Mouse (Mus musculus): Measurements from ENCODE around the gene Ints6. TPM values are rescaled to one million over a fixed set of nuclear protein-coding genes. Genes with fewer than 3 reads are reported as not detected.
"Not testable (repeated sequence)": the region's sequence is repeated elsewhere in the genome, so short reads cannot be mapped to it uniquely, and the experiment has no call there.

Ints6 gene
- polyA plus RNA-seq, 1 experiment from 2014 or later, result 18.1 TPM

- no peaks in the 10 kb centered on the region for H3K9me3 ChIP-seq (replicated peaks)
- DNase-seq (ENCODE audit: low spot score), result no peak
- no peak overlapping the region for H3K27ac ChIP-seq
- no peak overlapping the region for H3K4me3 ChIP-seq
- H3K36me3 ChIP-seq, result peaks cover 15% of the 10 kb centered on the region
- no peaks in the 10 kb centered on the region for H3K4me1 ChIP-seq
- H3K27me3 ChIP-seq (ENCODE audit: low read depth, poor library complexity, severe bottlenecking), result no peaks in the 10 kb centered on the region
Observed at GRCm38 (mm10) chr14:62724560-62724959, 36.4 kb downstream of the Ints6 start.

GRCm38 (mm10) chr14:62721625-62722024 lies 39.3 kb downstream of the Ints6 start:
- Histone ChIP-seq H3K4me3 (no peak overlapping the region), H3K4me1 (no peaks in the 10 kb centered on the region), H3K9me3 (replicated peaks) (no peaks in the 10 kb centered on the region), H3K36me3 (peaks cover 17% of the 10 kb centered on the region), H3K27me3 (ENCODE audit: low read depth, poor library complexity, severe bottlenecking) (no peaks in the 10 kb centered on the region), H3K27ac (no peak overlapping the region)
- no peak for DNase-seq (ENCODE audit: low spot score)
- WGBS, result 94% methylated on average over 1 of the region's 1 CpGs

- WGBS, result 94% methylated on average over 2 of the region's 2 CpGs
- Histone ChIP-seq H3K27me3 (ENCODE audit: low read depth, poor library complexity, severe bottlenecking) (no peaks in the 10 kb centered on the region), H3K4me1 (no peaks in the 10 kb centered on the region)
Observed at GRCm38 (mm10) chr14:62718161-62718560, 42.8 kb downstream of the Ints6 start.

GRCm38 (mm10) chr14:62673646-62674045 lies 87.3 kb downstream of the Ints6 start:
- Histone ChIP-seq H3K36me3 (no peaks in the 10 kb centered on the region), H3K9me3 (replicated peaks) (no peaks in the 10 kb centered on the region), H3K4me3 (no peak overlapping the region), H3K4me1 (no peaks in the 10 kb centered on the region), H3K27me3 (ENCODE audit: low read depth, poor library complexity, severe bottlenecking) (no peaks in the 10 kb centered on the region), H3K27ac (no peak overlapping the region)
- DNase-seq (ENCODE audit: low spot score), result no peak
- WGBS, result 87% methylated on average over 3 of the region's 3 CpGs

More at GRCm38 (mm10) chr14:62718161-62718560, 42.8 kb downstream of the Ints6 start:
- H3K27ac ChIP-seq, result no peak overlapping the region
- no peak overlapping the region for H3K4me3 ChIP-seq
- DNase-seq (ENCODE audit: low spot score), result no peak
- H3K36me3 ChIP-seq, result peaks cover 40% of the 10 kb centered on the region
- H3K9me3 ChIP-seq (replicated peaks), result no peaks in the 10 kb centered on the region

- Histone ChIP-seq H3K27me3 (ENCODE audit: low read depth, poor library complexity, severe bottlenecking) (no peaks in the 10 kb centered on the region), H3K36me3 (no peaks in the 10 kb centered on the region), H3K4me3 (no peak overlapping the region), H3K4me1 (0 out of 2 replicates have a peak, but pooled peaks cover 5% of the 10 kb centered on the region), H3K27ac (0 out of 2 replicates have a peak overlapping the region, but pooled peaks have one; percentile 30), H3K9me3 (replicated peaks) (no peaks in the 10 kb centered on the region)
- DNase-seq (ENCODE audit: low spot score), result peak; percentile 26
- 47% methylated on average over 9 of the region's 9 CpGs for WGBS
Observed at GRCm38 (mm10) chr14:62664976-62665673, 95.8 kb downstream of the Ints6 start.

- Histone ChIP-seq H3K27me3 (ENCODE audit: low read depth, poor library complexity, severe bottlenecking) (no peaks in the 10 kb centered on the region), H3K4me3 (no peak within 1 kb of the TSS), H3K36me3 (no peaks in the 10 kb centered on the region), H3K27ac (no peak within 1 kb of the TSS), H3K4me1 (0 out of 2 replicates have a peak, but pooled peaks cover 5% of the 10 kb centered on the region), H3K9me3 (replicated peaks) (no peaks in the 10 kb centered on the region)
- peak; percentile 7 for DNase-seq (ENCODE audit: low spot score)
- WGBS, result 85% methylated on average over 8 of the region's 8 CpGs
Observed at GRCm38 (mm10) chr14:62663367-62663766, 97.6 kb downstream of the Ints6 start, which contains the start of gene Serpine3. Serpine3 (plus strand) TSS chr14:62663667.

GRCm38 (mm10) chr14:62662381-62662780 lies 98.6 kb downstream of the Ints6 start:
- DNase-seq (ENCODE audit: low spot score), result peak; percentile 8
- Histone ChIP-seq H3K27me3 (ENCODE audit: low read depth, poor library complexity, severe bottlenecking) (no peaks in the 10 kb centered on the region), H3K27ac (no peak overlapping the region), H3K9me3 (replicated peaks) (no peaks in the 10 kb centered on the region), H3K4me3 (no peak overlapping the region), H3K36me3 (no peaks in the 10 kb centered on the region), H3K4me1 (0 out of 2 replicates have a peak, but pooled peaks cover 5% of the 10 kb centered on the region)
- 79% methylated on average over 6 of the region's 6 CpGs for WGBS

- no peak overlapping the region for H3K27ac ChIP-seq
- H3K4me3 ChIP-seq, result no peak overlapping the region
- H3K36me3 ChIP-seq, result no peaks in the 10 kb centered on the region
- no peak for DNase-seq (ENCODE audit: low spot score)
- H3K9me3 ChIP-seq (replicated peaks), result no peaks in the 10 kb centered on the region
- H3K27me3 ChIP-seq (ENCODE audit: low read depth, poor library complexity, severe bottlenecking), result no peaks in the 10 kb centered on the region
- 83% methylated on average over 3 of the region's 3 CpGs for WGBS
- H3K4me1 ChIP-seq, result no peaks in the 10 kb centered on the region
Observed at GRCm38 (mm10) chr14:62657469-62657868, 103.5 kb downstream of the Ints6 start.

- no peak overlapping the region for H3K4me3 ChIP-seq
- H3K27ac ChIP-seq, result no peak overlapping the region
- no peaks in the 10 kb centered on the region for H3K27me3 ChIP-seq (ENCODE audit: low read depth, poor library complexity, severe bottlenecking)
- no peak for DNase-seq (ENCODE audit: low spot score)
- H3K9me3 ChIP-seq (replicated peaks), result no peaks in the 10 kb centered on the region
- no peaks in the 10 kb centered on the region for H3K36me3 ChIP-seq
- H3K4me1 ChIP-seq, result no peaks in the 10 kb centered on the region
- 85% methylated on average over 7 of the region's 7 CpGs for WGBS
Observed at GRCm38 (mm10) chr14:62655996-62656395, 105.0 kb downstream of the Ints6 start.

GRCm38 (mm10) chr14:62651771-62652170 lies 109.2 kb downstream of the Ints6 start:
- no peaks in the 10 kb centered on the region for H3K9me3 ChIP-seq (replicated peaks)
- no peak overlapping the region for H3K27ac ChIP-seq
- H3K4me1 ChIP-seq, result no peaks in the 10 kb centered on the region
- 88% methylated on average over 3 of the region's 3 CpGs for WGBS
- H3K4me3 ChIP-seq, result no peak overlapping the region
- no peaks in the 10 kb centered on the region for H3K27me3 ChIP-seq (ENCODE audit: low read depth, poor library complexity, severe bottlenecking)
- no peak for DNase-seq (ENCODE audit: low spot score)
- H3K36me3 ChIP-seq, result no peaks in the 10 kb centered on the region

GRCm38 (mm10) chr14:62650376-62650775 lies 110.6 kb downstream of the Ints6 start:
- DNase-seq (ENCODE audit: low spot score), result no peak
- Histone ChIP-seq H3K27ac (no peak overlapping the region), H3K9me3 (replicated peaks) (no peaks in the 10 kb centered on the region), H3K27me3 (ENCODE audit: low read depth, poor library complexity, severe bottlenecking) (no peaks in the 10 kb centered on the region), H3K4me3 (no peak overlapping the region), H3K4me1 (no peaks in the 10 kb centered on the region), H3K36me3 (no peaks in the 10 kb centered on the region)
- 72% methylated on average over 3 of the region's 3 CpGs for WGBS

GRCm38 (mm10) chr14:62648405-62648804 lies 112.6 kb downstream of the Ints6 start:
- Histone ChIP-seq H3K27ac (no peak overlapping the region), H3K36me3 (no peaks in the 10 kb centered on the region), H3K4me3 (no peak overlapping the region), H3K27me3 (ENCODE audit: low read depth, poor library complexity, severe bottlenecking) (no peaks in the 10 kb centered on the region), H3K9me3 (replicated peaks) (no peaks in the 10 kb centered on the region), H3K4me1 (no peaks in the 10 kb centered on the region)
- DNase-seq (ENCODE audit: low spot score), result no peak
- WGBS, result 89% methylated on average over 6 of the region's 6 CpGs

- H3K4me1 ChIP-seq, result peaks cover 14% of the 10 kb centered on the region
- not testable (repeated sequence) for H3K36me3 ChIP-seq; H3K27me3 ChIP-seq (ENCODE audit: low read depth, poor library complexity, severe bottlenecking); DNase-seq (ENCODE audit: low spot score); H3K9me3 ChIP-seq (replicated peaks); H3K27ac ChIP-seq; H3K4me3 ChIP-seq
- WGBS, result 95% methylated on average over 6 of the region's 7 CpGs
Observed at GRCm38 (mm10) chr14:62642368-62642767, 118.6 kb downstream of the Ints6 start.

Data from limb, embryonic 10.5 days (tissue).